Mouse (Mus musculus) lung, embryonic 15.5 days (tissue): ENCODE results near the gene Carm1. TPM values are rescaled to one million over a fixed set of nuclear protein-coding genes. Genes with fewer than 3 reads are reported as not detected.

ENCODE experiments used
- ATAC-seq: fragments of 200-750 bp; cut with Nextera tagmentation; 2 replicates; pipeline ENCODE4 v1.8.0; 2017; ENCODE audit warnings: moderate number of reproducible peaks, borderline replicate concordance; ENCODE audit not compliant: low FRiP score, low TSS enrichment; ENCODE audit errors: extremely low read depth
- H3K27ac ChIP-seq: fragments of 300-500 bp; sonication (generic); 2 replicates; pipeline ENCODE4 v1.5.1; 2015; ENCODE audit warnings: moderate library complexity, mild to moderate bottlenecking, inconsistent platforms
- H3K27me3 ChIP-seq: fragments of 300-500 bp; sonication (generic); 2 replicates; pipeline ENCODE4 v1.6.1; 2015; ENCODE audit warnings: inconsistent platforms
- H3K36me3 ChIP-seq: fragments of 300-500 bp; sonication (generic); 2 replicates; pipeline ENCODE4 v1.6.1; 2015; ENCODE audit warnings: inconsistent platforms
- H3K4me1 ChIP-seq: fragments of 300-500 bp; sonication (generic); 2 replicates; pipeline ENCODE4 v1.6.1; 2015; ENCODE audit warnings: inconsistent platforms
- H3K4me2 ChIP-seq: fragments of 300-500 bp; sonication (generic); 2 replicates; pipeline ENCODE4 v1.6.1; 2015; ENCODE audit warnings: inconsistent platforms, mild to moderate bottlenecking, moderate library complexity
- H3K4me3 ChIP-seq: fragments of 300-500 bp; sonication (generic); 2 replicates; pipeline ENCODE4 v1.5.1; 2015; ENCODE audit warnings: mild to moderate bottlenecking, inconsistent platforms
- H3K9ac ChIP-seq: fragments of 300-500 bp; sonication (generic); 2 replicates; pipeline ENCODE4 v1.6.1; 2015; ENCODE audit warnings: inconsistent platforms
- H3K9me3 ChIP-seq: fragments of 300-500 bp; sonication (generic); 2 replicates; pipeline ENCODE4 v1.6.1; 2016; ENCODE audit warnings: inconsistent platforms
- WGBS: fragments of 180-500 bp; shearing (Covaris S2); methylation state at CpG from one replicate; pipeline ENCODE4 v1.1.7; 2015; 5-methylcytosine and 5-hydroxymethylcytosine counted together
- microRNA counts: library from miRNA; unstranded; fragments of <30 nt; microRNA quantifications from one replicate; lab custom pipeline; 2016
- microRNA-seq: library from miRNA; unstranded; fragments of <30 nt; microRNA quantifications from one replicate; pipeline ENCODE4, GENCODE M21; 2016
- polyA plus RNA-seq: library from polyadenylated mRNA; unstranded; fragments of >200 nt; fragmentation: Nextera tagmentation; extraction: Ambion mirVana; gene quantifications from 2 replicates; pipeline ENCODE4 v1.2.1, GENCODE M21; 2015

Carm1 gene
- polyA plus RNA-seq, 1 experiment from 2014 or later = 47.3 TPM

- Histone ChIP-seq H3K36me3 (peaks cover 6% of the 10 kb centered on the region; the same call in 1 of the 2 replicates), H3K27ac (no peak overlapping the region), H3K4me2 (no peak overlapping the region), H3K4me1 (no peaks in the 10 kb centered on the region), H3K9ac (no peak overlapping the region), H3K4me3 (no peak overlapping the region), H3K9me3 (no peaks in the 10 kb centered on the region), H3K27me3 (no peaks in the 10 kb centered on the region)
- ATAC-seq = no peak
These were observed 79.9 kb downstream of the Carm1 start for GRCm38 (mm10) chr9:21626571-21626970.

GRCm38 (mm10) chr9:21627145-21627795 is 80.6 kb downstream of the Carm1 start:
- Histone ChIP-seq H3K4me1 (no peaks in the 10 kb centered on the region), H3K27me3 (no peaks in the 10 kb centered on the region), H3K9me3 (no peaks in the 10 kb centered on the region), H3K4me2 (no peak overlapping the region), H3K27ac (no peak overlapping the region), H3K9ac (no peak overlapping the region), H3K36me3 (peaks cover 7% of the 10 kb centered on the region; the same call in 1 of the 2 replicates), H3K4me3 (no peak overlapping the region)
- no peak for ATAC-seq
- WGBS = 63% methylated on average over 5 of the region's 5 CpGs

GRCm38 (mm10) chr9:21630673-21631072 is 84.0 kb downstream of the Carm1 start:
- Histone ChIP-seq H3K4me1 (no peaks in the 10 kb centered on the region), H3K4me3 (no peak overlapping the region), H3K9ac (no peak overlapping the region), H3K36me3 (peaks cover 28% of the 10 kb centered on the region), H3K27ac (no peak overlapping the region), H3K9me3 (no peaks in the 10 kb centered on the region), H3K4me2 (no peak overlapping the region), H3K27me3 (no peaks in the 10 kb centered on the region)
- ATAC-seq = no peak
- WGBS = 69% methylated on average over 3 of the region's 3 CpGs

- Histone ChIP-seq H3K36me3 (peaks cover 53% of the 10 kb centered on the region), H3K4me2 (no peak overlapping the region), H3K9me3 (no peaks in the 10 kb centered on the region), H3K4me3 (no peak overlapping the region), H3K27ac (no peak overlapping the region), H3K4me1 (no peaks in the 10 kb centered on the region), H3K9ac (no peak overlapping the region), H3K27me3 (no peaks in the 10 kb centered on the region)
- ATAC-seq = no peak
- 88% methylated on average over 3 of the region's 3 CpGs for WGBS
These were observed 86.4 kb downstream of the Carm1 start for GRCm38 (mm10) chr9:21633106-21633505.

GRCm38 (mm10) chr9:21635639-21636038 is 88.9 kb downstream of the Carm1 start:
- WGBS = 55% methylated on average over 7 of the region's 7 CpGs
- ATAC-seq = no peak

GRCm38 (mm10) chr9:21639031-21639430 is 92.3 kb downstream of the Carm1 start:
- no peaks in the 10 kb centered on the region for H3K9me3 ChIP-seq
- H3K4me2 ChIP-seq = no peak overlapping the region
- no peaks in the 10 kb centered on the region for H3K27me3 ChIP-seq
- no peaks in the 10 kb centered on the region for H3K4me1 ChIP-seq
- no peak overlapping the region for H3K9ac ChIP-seq
- WGBS = 93% methylated on average over 11 of the region's 11 CpGs
- H3K36me3 ChIP-seq = peaks cover 97% of the 10 kb centered on the region
- no peak overlapping the region for H3K4me3 ChIP-seq
- no peak overlapping the region for H3K27ac ChIP-seq
- ATAC-seq = no peak

More at GRCm38 (mm10) chr9:21635639-21636038, 88.9 kb downstream of the Carm1 start:
- H3K9ac ChIP-seq = no peak overlapping the region
- peaks cover 78% of the 10 kb centered on the region for H3K36me3 ChIP-seq
- H3K4me3 ChIP-seq = no peak overlapping the region
- H3K27me3 ChIP-seq = no peaks in the 10 kb centered on the region
- H3K27ac ChIP-seq = no peak overlapping the region
- H3K4me2 ChIP-seq = no peak overlapping the region
- no peaks in the 10 kb centered on the region for H3K9me3 ChIP-seq
- H3K4me1 ChIP-seq = no peaks in the 10 kb centered on the region

MicroRNAs encoded within 50 kb of the gene (microRNA counts, 519-probe panel; counts per million panel counts)
- microRNA mmu-miR-1946b (lab: Ali Mortazavi, UCI) = 19.7 counts per million

Small RNA genes within 50 kb of the gene (microRNA-seq; reads per million reads assigned to microRNA genes)
- not detected for gene Mir1946b

Other genes starting within 250 kb of the Carm1 start
- gene Ap1m2, start 234.6 kb upstream of the Carm1 start, polyA plus RNA-seq = 52.2 and 53.3 TPM in 2 replicates
- 129 and 146 TPM in 2 replicates for gene Slc44a2, start 226.2 kb upstream of the Carm1 start, polyA plus RNA-seq
- 195 and 198 TPM in 2 replicates for gene Ilf3, start 179.0 kb upstream of the Carm1 start, polyA plus RNA-seq
- 42.4 and 43.7 TPM in 2 replicates for gene Qtrt1, start 135.1 kb upstream of the Carm1 start, polyA plus RNA-seq
- 73.6 and 77.4 TPM in 2 replicates for gene Dnm2, start 122.0 kb upstream of the Carm1 start, polyA plus RNA-seq
- 119 and 123 TPM in 2 replicates for gene Tmed1, start 36.6 kb upstream of the Carm1 start, polyA plus RNA-seq
- gene AB124611, start 20.7 kb upstream of the Carm1 start, polyA plus RNA-seq = 3.2 and 3.9 TPM in 2 replicates
- gene Timm29, start 45.8 kb downstream of the Carm1 start, polyA plus RNA-seq = 28.4 and 29.5 TPM in 2 replicates
- gene Yipf2, start 45.9 kb downstream of the Carm1 start, polyA plus RNA-seq = 28.8 and 29.7 TPM in 2 replicates
- gene Smarca4, start 69.3 kb downstream of the Carm1 start, polyA plus RNA-seq = 74.6 and 83.2 TPM in 2 replicates
- gene Ldlr, start 176.6 kb downstream of the Carm1 start, polyA plus RNA-seq = 38.9 and 39.5 TPM in 2 replicates
- 154 TPM in 2 replicates for gene Spc24, start 213.4 kb downstream of the Carm1 start, polyA plus RNA-seq